Mouse (Mus musculus) ovary, adult 18-20 months (tissue): Measurements from ENCODE around the gene Fam214a.
A peak's percentile ranks its signal among the peaks of the same experiment; 100 is the strongest.

Experiments used
- DNase-seq: peaks from one replicate; pipeline ENCODE4 v3.0.0; 2022; ENCODE audit warnings: low spot score, mixed read lengths

The Fam214a gene

DNA sequence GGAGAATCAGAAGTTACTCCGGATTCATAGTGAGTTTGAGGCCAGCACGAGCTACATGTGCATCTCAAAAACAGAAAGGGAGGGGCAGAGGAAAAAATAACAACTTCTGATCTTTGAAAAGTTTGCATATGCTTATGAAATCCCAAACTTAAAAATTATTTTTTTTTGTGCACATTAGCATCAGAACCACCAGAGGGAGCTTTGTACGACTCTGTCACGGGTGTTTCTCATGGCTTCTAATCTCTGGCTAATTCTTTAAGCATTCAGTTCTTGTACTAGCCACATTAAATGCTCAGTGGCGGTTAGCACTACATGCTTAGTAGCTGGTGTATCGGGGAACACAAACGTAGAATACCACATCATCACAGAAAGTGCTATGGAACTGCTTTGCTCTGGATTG is 80.5 kb downstream of the Fam214a start:
- no peak for DNase-seq

GRCm38 (mm10) chr9:75034691-75035090 is 82.0 kb downstream of the Fam214a start:
- no peak for DNase-seq

DNA sequence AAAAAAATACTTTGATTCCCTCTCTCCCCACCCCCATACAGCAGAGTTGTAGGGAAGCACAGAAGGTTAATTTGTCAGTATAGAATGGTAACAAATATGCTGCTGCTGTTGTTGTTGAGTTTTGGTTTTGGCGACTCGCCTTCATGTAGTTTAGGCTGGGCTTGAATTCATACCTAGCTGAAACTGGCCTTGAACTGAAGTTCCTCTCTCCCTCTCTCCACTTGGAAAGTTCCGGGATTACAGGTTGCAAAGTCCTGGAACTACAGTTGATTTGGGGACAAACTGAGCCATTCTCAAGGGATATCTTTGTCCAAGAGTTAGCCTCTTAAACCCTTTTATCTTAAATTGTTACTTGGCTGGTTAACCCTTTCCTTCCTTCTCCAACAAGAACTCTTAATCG is 83.3 kb downstream of the Fam214a start:
- no peak for DNase-seq

DNA sequence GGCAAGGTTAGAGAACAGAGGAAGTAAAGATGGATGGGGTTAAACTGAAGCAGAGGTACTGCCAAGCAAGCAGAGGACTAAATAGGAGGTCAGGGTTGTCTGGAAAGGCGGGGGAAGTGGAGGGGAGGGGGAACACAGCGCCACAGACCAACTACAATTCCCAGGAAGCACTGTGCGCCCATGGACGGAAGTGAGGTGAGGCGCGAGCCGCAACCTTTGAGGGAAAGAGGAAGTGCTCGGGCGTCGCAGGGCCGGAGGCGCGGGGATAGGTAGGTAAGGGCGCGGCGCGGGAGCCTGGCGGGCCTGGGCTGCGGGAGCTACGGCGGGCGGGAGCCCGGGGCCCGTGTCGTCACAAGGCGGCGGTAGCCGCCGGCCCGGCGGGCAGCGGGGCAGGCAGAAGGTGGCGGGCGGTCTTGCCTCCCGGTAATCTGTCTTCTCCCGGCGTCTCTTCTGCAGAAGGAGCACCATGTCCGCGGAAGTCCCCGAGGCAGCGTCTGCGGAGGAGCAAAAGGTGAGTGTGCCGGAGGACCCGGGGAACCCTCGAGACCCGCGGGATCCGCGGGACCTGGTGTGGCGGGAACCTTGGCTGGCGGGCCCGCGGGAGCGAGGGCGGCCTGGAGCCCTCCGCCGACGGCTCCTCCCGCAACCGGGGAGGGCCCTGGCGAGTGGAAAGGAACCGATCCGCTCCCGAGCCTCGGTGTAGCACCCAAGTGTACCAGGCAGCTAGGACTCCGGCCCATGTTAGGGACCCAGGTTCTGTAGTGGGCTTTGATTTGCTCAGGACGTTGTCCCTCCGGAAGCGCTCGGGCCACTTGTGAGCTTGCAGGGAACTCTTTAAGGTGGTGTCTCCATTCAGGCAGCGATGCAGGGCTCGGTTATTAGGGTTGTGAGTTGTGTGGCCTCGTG is 85.0 kb downstream of the Fam214a start, which contains the start of gene Arpp19:
Gene Arpp19 (plus strand): TSS at position 164 of the 906 bp plus-strand sequence.
- peak; percentile 78 for DNase-seq

DNA sequence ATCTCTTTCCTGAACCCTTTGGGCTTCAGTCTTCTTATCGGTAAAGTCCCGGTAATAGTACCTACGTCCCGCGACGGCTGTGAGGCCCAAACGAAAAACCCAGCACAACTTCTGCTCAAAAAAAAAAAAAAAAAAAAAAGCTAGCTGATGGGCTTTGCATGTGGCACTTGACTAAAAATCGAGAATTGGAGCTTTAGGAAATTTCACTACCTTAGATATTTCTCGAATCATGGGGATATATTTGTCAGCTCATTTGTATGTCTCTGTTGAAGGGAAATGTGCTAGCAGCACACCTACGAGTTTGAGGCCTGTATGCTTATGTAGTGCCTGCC is 85.6 kb downstream of the Fam214a start:
- no peak for DNase-seq

DNA sequence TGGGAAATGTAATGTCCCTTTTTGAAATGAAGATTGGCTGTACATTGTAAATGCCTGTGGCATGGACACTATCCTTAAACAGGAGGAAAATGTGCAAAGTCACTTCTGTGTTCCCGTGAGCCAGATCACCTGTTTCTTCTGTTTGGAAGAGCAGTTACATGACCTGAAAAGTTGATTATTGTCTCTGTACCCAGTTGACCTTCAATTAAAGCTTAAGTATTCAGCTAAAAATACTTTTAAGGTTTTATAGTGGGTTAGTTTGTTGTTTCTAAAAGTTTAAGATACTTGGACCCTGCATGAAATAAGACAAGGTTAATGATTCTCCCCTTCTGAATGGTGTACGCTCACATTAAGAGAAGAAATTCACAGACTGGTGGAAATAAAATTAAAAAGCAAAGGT is 87.9 kb downstream of the Fam214a start:
- no peak for DNase-seq

DNA sequence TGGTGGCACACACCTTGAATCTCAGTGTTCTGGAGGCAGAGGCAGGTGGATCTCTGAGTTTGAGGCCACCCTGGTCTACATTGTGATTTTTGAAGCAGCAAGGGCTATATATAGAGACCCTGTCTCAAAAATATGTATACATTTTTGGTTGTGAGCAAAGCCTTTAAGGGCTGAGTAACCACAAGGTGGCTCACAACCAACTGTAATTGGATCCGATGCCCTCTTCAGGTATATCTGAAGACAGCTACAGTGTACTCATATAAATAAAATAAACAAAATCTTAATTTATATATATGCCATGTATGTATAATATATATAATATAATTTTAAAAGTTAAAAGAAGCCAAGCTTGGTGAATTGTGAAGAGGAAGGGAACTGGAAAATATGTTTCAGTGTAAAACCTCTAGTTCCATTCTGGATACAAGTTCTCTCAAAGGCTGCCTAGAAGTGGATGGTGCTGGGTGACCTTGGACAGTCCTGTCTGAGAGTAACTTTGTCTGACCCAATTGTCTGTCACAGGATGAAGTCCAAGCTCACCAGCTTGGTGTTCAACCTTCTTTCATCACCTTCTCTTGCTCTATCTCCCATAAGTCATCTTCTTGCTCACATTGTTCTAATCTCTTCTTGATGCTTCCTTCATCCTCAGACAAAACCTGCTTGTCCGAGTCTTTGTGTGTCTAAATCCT is 89.3 kb downstream of the Fam214a start:
- no peak for DNase-seq

GRCm38 (mm10) chr9:75043191-75043590 is 90.5 kb downstream of the Fam214a start:
- no peak for DNase-seq

GRCm38 (mm10) chr9:75047079-75047478 is 94.4 kb downstream of the Fam214a start:
- no peak for DNase-seq

DNA sequence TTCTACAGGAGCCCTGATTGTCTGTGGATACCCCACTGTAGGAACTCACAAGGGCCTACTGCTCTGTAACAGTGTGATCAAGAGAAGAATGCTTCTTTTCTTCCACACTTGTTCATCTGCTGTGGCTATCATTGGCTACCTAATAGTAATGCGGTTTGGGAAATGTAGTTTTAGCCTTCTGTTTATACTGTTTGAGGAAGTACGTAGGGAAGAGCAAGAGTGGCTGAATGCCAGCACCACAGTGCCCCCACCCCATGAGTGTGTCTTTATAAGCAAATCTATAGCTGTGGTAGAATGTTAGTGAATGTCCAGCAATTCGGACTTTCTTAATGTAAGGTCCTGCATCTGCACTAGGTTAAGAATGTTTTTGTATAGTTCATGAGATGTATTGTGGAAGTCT is 96.4 kb downstream of the Fam214a start:
- no peak for DNase-seq

DNA sequence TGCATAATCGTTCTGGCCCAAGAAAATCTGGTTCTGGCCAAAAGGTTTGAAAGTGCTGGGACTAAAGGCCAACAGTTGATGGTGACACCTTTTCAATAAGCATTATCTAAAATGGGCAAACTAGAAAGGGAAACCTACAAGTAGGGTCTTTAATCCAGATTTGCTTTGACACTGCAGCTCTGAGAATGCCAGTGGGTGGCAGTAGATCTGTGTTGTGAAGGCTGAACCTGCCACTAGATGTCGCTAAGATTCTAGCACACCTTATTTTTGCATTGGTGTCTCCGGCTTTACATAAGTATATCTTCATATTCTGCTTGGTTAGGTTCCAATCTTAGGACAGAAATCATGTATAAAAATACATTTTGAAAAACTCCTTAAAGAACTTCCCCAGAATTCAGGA is 97.3 kb downstream of the Fam214a start:
- DNase-seq = peak; percentile 25

DNA sequence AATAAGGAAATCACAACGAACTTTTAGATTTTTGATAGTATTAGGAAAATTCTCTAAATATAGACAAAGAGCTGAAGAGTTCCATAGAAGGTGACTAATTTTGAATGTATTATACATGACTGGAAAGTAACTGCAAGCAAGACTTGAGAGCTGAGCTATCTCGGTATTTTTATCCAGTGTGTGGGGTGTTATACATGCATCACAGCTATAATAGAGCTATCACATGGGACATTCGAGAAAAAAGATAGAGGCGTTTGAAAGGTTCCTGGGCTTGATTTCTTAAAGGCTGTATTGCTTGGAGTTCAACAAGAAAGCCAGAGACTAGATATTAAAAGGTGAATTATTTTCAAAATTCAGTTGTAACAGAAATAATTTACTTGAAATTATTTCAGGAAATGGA is 99.2 kb downstream of the Fam214a start:
- DNase-seq = no peak

GRCm38 (mm10) chr9:75055046-75055445 is 102.4 kb downstream of the Fam214a start:
- no peak for DNase-seq

GRCm38 (mm10) chr9:75064678-75065331 is 112.1 kb downstream of the Fam214a start:
- no peak for DNase-seq

GRCm38 (mm10) chr9:75070457-75071028 is 117.9 kb downstream of the Fam214a start, which contains the start of gene Myo5a:
Gene Myo5a (plus strand): TSS chr9:75071015.
- no peak for DNase-seq

GRCm38 (mm10) chr9:75071029-75071705 is 118.5 kb downstream of the Fam214a start:
- DNase-seq = peak; percentile 68

DNA sequence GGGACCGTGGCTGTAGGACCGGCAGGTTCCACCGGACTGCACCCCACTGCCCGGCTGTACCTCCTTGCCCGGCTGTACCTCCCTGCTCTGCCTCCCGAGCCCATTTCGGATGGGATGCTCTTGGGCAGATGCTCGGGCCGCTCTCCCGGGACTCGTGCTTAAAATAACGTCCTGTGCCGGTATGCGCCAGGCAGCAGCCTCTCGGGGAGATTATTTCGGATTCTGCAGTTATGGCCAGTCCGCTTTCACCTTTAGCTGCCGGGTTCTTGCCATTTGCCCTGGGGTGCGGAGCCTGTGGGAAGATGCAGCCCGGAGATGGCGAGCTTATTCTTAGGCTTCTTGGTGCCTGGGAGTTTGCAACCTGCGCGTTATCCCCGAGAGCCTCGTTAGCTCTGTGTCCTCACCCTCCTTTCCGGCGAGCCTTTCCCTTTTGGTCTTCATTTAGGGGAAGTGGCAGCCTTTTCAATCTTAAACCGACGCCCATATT is 119.1 kb downstream of the Fam214a start:
- no peak for DNase-seq

DNA sequence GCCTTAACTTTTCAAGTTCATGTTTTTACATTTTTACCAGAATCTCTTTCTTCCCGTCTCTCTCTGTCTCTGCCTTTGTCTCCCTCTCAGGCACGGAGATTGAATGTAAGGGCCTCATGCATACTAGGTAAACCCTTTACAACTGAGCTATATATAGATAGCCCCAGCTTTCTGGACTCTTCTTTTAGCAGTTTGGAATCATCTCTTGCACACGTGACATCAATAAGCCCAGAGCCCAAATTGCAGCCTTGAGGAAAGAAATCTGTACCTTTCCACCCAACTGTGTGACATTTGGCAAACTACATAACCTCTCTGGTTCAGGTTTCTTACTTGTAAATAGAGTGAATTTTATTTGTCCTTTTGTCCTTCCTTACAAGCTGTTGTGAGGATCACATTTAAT is 119.7 kb downstream of the Fam214a start:
- no peak for DNase-seq

GRCm38 (mm10) chr9:75077191-75077590 is 124.5 kb downstream of the Fam214a start:
- no peak for DNase-seq
